Mouse (Mus musculus): ENCODE results near the gene Lrig1. TPM values are rescaled to one million over a fixed set of nuclear protein-coding genes. Genes with fewer than 3 reads are reported as not detected.

Lrig1 gene
- polyA plus RNA-seq, 1 experiment: 62.1 TPM

DNA sequence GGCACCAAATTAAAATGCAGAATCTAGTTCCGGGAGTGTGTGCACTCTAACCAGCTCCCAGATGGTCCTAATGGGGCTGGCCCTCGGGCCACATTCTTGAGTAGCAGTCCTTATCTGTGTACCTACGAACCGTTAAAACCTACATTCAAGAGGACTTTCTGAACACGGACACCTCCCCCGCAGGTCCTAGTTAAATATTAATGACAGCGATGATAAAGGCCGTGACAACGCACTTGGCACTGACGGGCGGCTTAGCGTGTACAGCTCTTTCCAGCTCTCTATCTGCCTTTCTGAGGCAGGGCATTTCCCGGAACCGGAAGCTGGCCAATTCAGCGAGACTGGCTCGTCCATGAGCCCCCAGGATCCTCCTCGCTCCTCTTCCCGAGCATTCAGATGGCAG lies 29.9 kb upstream of the Lrig1 start:
- no peak for DNase-seq
- H3K27ac ChIP-seq (ENCODE audit: control insufficient read depth, insufficient read depth, low read length): peak overlapping the region; percentile 2; the same call in 1 of the 2 replicates
- TF ChIP-seq POLR2A (IDR thresholded peaks at IDR 0.05; ENCODE audit: control insufficient read depth, extremely low read depth, insufficient read depth, low read length, poor library complexity) (no peak), CTCF (IDR thresholded peaks at IDR 0.05; ENCODE audit: borderline replicate concordance, control insufficient read depth, extremely low read depth, insufficient read depth, low read length, poor library complexity) (no peak)
- 85% methylated on average over 18 of the region's 18 CpGs for WGBS
- H3K4me3 ChIP-seq (ENCODE audit: control insufficient read depth, insufficient read depth, low read length): no peak overlapping the region
- no peaks in the 10 kb centered on the region for H3K36me3 ChIP-seq (ENCODE audit: control insufficient read depth, insufficient read depth, low read length)
- H3K27me3 ChIP-seq (ENCODE audit: control insufficient read depth, insufficient read depth, low read length): no peaks in the 10 kb centered on the region
- peaks cover 32% of the 10 kb centered on the region for H3K4me1 ChIP-seq (replicated peaks; ENCODE audit: control insufficient read depth, insufficient read depth, low read length)

GRCm38 (mm10) chr6:94729132-94729531 lies 29.2 kb upstream of the Lrig1 start:
- Histone ChIP-seq H3K27me3 (ENCODE audit: control insufficient read depth, insufficient read depth, low read length) (no peaks in the 10 kb centered on the region), H3K4me3 (ENCODE audit: control insufficient read depth, insufficient read depth, low read length) (no peak overlapping the region), H3K27ac (ENCODE audit: control insufficient read depth, insufficient read depth, low read length) (no peak overlapping the region), H3K36me3 (ENCODE audit: control insufficient read depth, insufficient read depth, low read length) (no peaks in the 10 kb centered on the region), H3K4me1 (replicated peaks; ENCODE audit: control insufficient read depth, insufficient read depth, low read length) (peaks cover 29% of the 10 kb centered on the region)
- TF ChIP-seq POLR2A (IDR thresholded peaks at IDR 0.05; ENCODE audit: control insufficient read depth, extremely low read depth, insufficient read depth, low read length, poor library complexity) (no peak), CTCF (IDR thresholded peaks at IDR 0.05; ENCODE audit: borderline replicate concordance, control insufficient read depth, extremely low read depth, insufficient read depth, low read length, poor library complexity) (no peak)
- 33% methylated on average over 3 of the region's 3 CpGs for WGBS
- peak; percentile 9 for DNase-seq

- Histone ChIP-seq H3K27ac (ENCODE audit: control insufficient read depth, insufficient read depth, low read length) (no peak overlapping the region), H3K4me1 (replicated peaks; ENCODE audit: control insufficient read depth, insufficient read depth, low read length) (peaks cover 15% of the 10 kb centered on the region), H3K27me3 (ENCODE audit: control insufficient read depth, insufficient read depth, low read length) (no peaks in the 10 kb centered on the region), H3K36me3 (ENCODE audit: control insufficient read depth, insufficient read depth, low read length) (no peaks in the 10 kb centered on the region), H3K4me3 (ENCODE audit: control insufficient read depth, insufficient read depth, low read length) (no peak overlapping the region)
- WGBS: 34% methylated on average over 1 of the region's 1 CpGs
- TF ChIP-seq CTCF (IDR thresholded peaks at IDR 0.05; ENCODE audit: borderline replicate concordance, control insufficient read depth, extremely low read depth, insufficient read depth, low read length, poor library complexity) (no peak), POLR2A (IDR thresholded peaks at IDR 0.05; ENCODE audit: control insufficient read depth, extremely low read depth, insufficient read depth, low read length, poor library complexity) (no peak)
- DNase-seq: no peak
Measured at GRCm38 (mm10) chr6:94724612-94725011, 24.7 kb upstream of the Lrig1 start.

DNA sequence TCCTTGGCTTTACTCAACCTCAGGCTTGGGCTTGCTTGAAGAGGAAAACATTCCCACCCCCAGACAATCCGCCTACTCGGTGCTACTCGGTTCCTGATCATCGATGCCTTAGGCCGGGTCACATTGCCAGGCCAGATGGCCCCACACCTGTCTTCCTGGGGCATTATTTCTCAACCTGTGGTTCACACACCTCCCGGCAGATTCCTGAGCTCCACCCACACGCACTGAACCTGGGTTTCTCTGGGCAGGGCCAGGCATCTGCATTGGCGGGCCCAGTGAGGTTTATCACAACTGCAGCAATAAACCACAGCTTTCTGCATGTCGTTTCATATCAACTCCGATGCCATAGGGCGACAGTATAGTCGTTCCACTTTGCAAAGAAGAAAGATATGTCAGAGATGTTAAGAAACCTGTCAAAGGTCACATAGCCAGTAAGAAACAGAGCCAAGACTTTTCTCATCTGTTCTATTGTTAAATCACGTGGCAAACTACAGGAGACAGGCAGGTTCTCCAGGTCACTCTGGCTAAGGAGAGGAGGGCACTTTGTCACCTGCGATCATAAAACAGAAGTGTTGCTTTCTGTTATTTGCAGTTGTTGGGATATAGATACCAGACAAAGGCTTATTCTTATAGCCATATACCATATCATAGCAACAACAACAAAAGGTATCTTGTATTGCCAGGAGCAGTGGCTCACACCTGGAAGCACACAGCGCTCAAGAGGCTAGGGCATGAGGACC lies 18.8 kb upstream of the Lrig1 start:
- H3K27me3 ChIP-seq (ENCODE audit: control insufficient read depth, insufficient read depth, low read length): no peaks in the 10 kb centered on the region
- TF ChIP-seq POLR2A (IDR thresholded peaks at IDR 0.05; ENCODE audit: control insufficient read depth, extremely low read depth, insufficient read depth, low read length, poor library complexity) (no peak), CTCF (IDR thresholded peaks at IDR 0.05; ENCODE audit: borderline replicate concordance, control insufficient read depth, extremely low read depth, insufficient read depth, low read length, poor library complexity) (no peak)
- H3K4me1 ChIP-seq (replicated peaks; ENCODE audit: control insufficient read depth, insufficient read depth, low read length): no peaks in the 10 kb centered on the region
- no peak for DNase-seq
- no peak overlapping the region for H3K4me3 ChIP-seq (ENCODE audit: control insufficient read depth, insufficient read depth, low read length)
- H3K36me3 ChIP-seq (ENCODE audit: control insufficient read depth, insufficient read depth, low read length): no peaks in the 10 kb centered on the region
- no peak overlapping the region for H3K27ac ChIP-seq (ENCODE audit: control insufficient read depth, insufficient read depth, low read length)
- 82% methylated on average over 15 of the region's 15 CpGs for WGBS

DNA sequence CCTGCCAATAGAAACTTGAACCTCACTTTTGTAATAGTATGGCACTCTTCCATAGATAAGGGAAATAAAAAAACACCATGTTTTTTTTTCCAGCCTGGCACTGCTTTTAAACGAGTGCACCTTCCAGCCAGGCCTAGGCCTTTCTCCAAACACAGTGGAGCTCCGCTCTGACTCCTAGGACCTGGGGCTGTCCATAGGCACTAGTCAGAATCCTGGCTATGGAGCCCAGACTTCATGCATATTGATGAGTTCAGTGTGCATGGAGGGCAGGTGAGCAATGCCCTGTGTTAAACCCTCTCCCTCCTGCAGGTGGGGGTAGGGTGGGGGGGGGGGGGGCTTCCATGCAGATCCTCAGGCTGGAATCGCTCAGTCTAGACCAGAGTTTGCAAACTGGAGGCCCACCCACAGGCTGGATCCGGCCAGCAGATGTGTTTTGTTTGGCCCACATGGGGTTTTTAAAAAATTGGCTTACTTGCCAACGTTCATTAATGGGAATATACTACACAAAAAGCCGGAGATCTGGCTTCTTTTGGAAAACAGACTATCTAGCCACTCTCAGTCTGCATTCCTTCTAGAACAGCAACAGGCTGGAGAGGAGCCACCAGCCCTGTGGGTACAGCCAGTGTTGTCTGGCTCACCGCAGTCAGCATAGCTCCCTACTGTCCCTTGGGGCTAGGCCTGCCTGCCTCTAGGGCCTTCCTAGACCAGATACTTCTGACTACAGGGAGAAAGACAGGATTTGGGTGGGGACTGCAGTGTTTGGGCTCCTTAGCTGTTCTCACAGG lies 17.9 kb upstream of the Lrig1 start:
- Histone ChIP-seq H3K36me3 (ENCODE audit: control insufficient read depth, insufficient read depth, low read length) (no peaks in the 10 kb centered on the region), H3K27ac (ENCODE audit: control insufficient read depth, insufficient read depth, low read length) (no peak overlapping the region), H3K27me3 (ENCODE audit: control insufficient read depth, insufficient read depth, low read length) (no peaks in the 10 kb centered on the region), H3K4me3 (ENCODE audit: control insufficient read depth, insufficient read depth, low read length) (no peak overlapping the region), H3K4me1 (replicated peaks; ENCODE audit: control insufficient read depth, insufficient read depth, low read length) (no peaks in the 10 kb centered on the region)
- 90% methylated on average over 7 of the region's 7 CpGs for WGBS
- no peak for DNase-seq
- no peak for TF ChIP-seq CTCF (IDR thresholded peaks at IDR 0.05; ENCODE audit: borderline replicate concordance, control insufficient read depth, extremely low read depth, insufficient read depth, low read length, poor library complexity)
- no peak for TF ChIP-seq POLR2A (IDR thresholded peaks at IDR 0.05; ENCODE audit: control insufficient read depth, extremely low read depth, insufficient read depth, low read length, poor library complexity)

DNA sequence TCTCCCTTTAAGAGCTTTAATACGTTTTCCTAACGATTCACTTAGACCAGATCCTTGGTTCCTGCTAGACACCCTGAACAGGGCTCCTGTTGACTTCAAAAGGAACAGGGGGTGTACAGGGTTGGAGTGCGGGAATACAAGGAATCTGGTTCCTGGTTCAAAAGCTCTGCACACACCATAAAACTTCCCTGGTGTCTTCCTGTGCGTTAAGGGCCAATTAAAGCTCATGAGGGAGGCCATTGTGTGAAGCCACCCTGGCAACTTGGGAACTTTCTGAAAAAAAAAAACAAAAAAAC lies 15.6 kb upstream of the Lrig1 start:
- Histone ChIP-seq H3K4me3 (ENCODE audit: control insufficient read depth, insufficient read depth, low read length) (no peak overlapping the region), H3K27ac (ENCODE audit: control insufficient read depth, insufficient read depth, low read length) (no peak overlapping the region), H3K4me1 (replicated peaks; ENCODE audit: control insufficient read depth, insufficient read depth, low read length) (no peaks in the 10 kb centered on the region), H3K36me3 (ENCODE audit: control insufficient read depth, insufficient read depth, low read length) (no peaks in the 10 kb centered on the region), H3K27me3 (ENCODE audit: control insufficient read depth, insufficient read depth, low read length) (no peaks in the 10 kb centered on the region)
- 84% methylated on average over 4 of the region's 4 CpGs for WGBS
- TF ChIP-seq POLR2A (IDR thresholded peaks at IDR 0.05; ENCODE audit: control insufficient read depth, extremely low read depth, insufficient read depth, low read length, poor library complexity) (no peak), CTCF (IDR thresholded peaks at IDR 0.05; ENCODE audit: borderline replicate concordance, control insufficient read depth, extremely low read depth, insufficient read depth, low read length, poor library complexity) (no peak)
- DNase-seq: no peak

Measured in thymus, adult 2 months (tissue).